Mouse (Mus musculus) T-cell, adult 2 months (primary cell): Measurements from ENCODE around the gene Rps28.

ENCODE experiments used
- DNase-seq: peaks from one replicate; pipeline ENCODE4 v3.0.0; 2022; ENCODE audit warnings: low spot score

Gene Rps28

DNA sequence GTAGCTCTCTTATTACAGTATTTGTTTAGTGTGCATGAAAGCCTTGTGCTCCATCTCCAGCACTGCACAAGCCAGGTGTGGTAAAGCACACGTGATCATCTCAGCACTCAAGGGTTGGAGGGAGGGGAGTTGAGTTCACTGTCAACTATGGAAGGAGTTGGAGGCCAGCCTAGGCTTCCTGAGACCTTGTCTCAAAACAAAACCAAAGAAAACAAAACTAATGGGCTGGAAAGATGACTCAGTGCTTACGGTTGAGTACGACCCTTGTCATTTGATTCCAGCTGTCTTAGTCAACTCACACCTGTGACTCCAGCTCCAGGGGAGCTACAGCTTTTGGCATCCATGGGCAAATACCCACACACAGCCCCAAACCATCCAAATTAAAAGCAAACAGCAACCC, 11.9 kb downstream of the Rps28 start:
- no peak for DNase-seq

DNA sequence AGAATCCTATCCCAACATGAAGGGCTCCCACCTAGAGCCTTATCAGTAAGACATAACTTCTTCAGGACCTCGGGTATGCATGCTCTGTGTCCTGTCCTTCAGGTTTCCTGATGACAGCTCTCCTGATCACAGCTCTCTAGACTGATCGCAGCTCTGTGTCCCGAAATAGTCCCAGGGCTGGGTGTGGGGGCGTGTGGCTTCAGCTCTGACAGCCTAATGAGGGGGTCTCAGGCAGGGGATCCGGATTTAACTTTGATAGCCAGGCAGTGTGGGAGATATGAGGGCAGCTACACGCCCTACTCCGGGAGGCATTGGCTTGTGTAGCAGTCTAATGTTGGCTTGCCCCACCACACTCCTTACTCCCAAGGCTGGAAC, 13.2 kb downstream of the Rps28 start:
- DNase-seq, result no peak

DNA sequence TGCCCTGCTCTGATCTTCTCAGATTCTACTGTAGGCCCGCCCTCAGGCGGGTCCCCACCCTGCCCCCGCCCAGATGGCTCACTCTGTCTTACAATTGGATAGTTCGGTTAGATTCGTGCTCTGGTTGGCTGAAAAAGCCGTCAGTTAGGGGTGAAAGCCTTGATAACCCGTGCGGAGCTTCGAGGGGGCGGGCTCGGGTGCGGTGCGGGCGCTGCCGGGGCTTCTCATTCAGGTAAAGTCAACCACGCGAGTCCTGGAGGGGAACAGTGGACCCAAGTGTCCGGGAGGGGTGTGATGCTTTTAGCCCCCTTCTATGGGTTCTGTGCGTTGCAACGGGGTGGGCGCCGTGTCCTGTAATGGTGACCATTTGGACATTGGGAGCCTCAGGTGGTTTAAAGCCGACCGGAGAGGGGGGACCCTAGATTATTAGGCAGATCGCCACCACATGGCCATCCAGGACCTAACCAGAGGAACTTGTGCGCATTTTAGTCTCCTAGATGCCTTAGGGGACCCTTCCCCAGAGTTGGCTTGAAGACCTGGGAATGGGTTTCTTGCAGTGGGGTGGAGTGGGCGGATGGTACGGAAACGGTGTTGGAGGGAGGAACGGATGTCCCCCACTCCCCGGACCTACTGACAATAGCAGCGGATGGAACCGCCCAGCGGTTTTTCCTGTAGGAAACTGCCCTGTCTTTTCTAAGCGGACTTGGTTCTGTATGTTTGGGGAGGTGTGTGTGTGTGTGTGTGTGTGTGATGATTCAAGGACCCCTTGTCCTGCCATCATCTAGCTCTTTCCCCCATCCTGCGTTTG, 13.8 kb downstream of the Rps28 start, which contains the start of gene Kank3:
Gene Kank3 (plus strand): TSS at position 186 of the 808 bp plus-strand sequence.
- DNase-seq, result peak; percentile 85

DNA sequence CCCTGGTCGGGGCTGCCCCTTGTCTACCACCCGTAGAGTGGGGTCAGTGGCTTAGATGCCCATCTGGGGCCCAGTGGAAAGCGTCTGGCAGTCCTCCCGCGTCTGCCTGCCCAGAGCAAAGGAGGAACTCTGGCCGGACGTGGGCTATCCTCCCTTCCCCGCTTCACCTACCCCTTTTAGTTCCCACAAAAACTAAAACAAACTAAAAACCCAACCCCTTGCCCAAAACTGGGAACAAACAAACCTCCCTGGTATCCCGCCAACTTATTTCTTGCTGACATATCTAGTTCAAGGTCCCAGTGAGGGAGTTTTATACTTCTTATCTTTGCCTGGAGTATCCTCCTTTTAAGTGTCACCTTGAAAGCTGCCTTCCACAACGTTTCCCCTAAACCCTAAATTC, 16.2 kb downstream of the Rps28 start:
- DNase-seq, result no peak

DNA sequence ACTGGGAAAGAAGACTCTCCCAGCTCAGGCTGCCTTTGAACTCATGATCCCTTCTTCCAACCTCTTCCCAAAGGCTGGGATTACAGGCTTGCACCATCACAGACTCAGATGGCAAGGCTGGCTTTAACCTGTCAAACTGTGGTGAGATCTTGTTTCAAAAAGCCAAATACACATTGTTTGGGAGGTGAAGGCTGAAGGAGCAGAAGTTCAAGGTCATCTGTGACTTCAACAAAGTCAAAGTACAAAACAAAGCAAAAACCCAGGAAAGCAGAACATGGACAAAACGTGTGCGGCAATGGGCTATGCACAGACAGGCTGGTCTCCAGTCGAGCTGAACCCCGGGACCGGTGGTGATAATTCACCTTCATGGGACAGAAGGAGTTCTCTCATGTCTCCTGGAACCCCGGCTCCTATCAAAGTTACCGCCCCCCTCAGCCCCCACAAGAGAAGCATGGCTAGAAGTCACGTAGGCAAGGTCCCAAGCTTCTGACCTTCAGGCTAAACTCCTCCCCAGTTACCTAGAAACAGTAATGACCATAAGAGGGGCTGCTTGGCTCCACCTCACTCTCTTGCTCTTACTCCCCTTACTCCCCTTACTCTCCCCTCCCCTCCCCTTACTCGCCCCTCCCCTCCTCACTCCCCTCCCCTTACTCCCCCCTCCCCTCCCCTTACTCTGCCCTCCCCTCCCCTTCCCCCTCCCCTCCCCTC, 17.0 kb downstream of the Rps28 start:
- DNase-seq, result no peak

DNA sequence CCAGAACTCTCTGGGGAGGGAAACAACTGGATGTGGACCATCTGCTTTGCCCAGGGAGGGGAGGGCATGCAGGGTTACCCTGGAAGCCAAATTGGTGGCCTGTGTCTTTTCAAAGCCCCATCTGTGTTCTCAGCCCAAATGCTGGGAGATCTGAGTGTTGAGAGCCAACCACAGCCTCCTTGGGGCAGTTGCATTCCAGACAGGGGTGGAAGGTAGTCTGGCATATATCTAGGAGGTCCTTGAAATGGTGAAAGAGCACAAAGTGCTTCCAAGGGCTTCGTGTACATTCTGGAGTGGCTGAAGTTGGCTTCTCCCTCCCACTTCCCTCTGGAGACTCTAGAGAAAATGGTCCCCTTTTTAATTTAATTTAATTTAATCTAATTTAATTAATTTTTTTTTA, 19.6 kb downstream of the Rps28 start:
- DNase-seq, result no peak

DNA sequence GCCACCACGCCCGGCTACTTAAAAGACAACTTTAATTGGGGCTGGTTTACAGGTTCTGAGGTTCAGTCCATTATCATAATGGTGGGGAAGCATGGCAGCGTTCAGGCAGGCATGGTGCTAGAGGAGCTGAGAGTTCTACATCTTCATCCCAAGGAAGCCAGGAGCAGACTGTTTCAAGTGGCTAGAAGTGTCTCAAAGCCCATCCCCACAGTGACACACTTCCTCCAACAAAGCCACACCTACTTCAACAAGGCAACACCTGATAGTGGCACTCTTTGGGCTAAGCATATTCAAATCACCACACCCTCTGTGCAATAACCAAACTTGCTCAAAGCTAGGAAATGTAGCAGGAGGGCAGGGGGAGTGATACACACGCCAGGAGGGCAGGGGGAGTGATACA, 20.2 kb downstream of the Rps28 start:
- DNase-seq, result no peak

DNA sequence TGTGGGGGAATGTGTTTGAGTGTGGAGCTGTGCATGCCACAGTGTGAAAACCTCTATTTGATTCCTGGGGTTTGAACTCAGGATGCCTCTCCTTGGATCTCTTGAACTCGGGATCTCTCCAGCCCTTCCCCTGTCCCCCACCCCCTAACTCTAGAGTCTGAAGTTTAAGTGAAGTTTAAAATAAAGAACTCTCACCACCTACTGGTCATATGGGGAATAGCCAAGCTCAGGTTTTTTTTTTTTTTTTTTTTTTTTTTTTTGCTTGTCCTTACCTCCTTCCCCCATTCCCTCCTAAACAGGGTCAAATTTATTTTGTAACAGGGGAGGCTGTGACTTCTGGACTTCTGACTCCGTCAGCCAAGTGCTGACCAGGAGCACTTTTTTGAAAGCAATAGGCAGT, 22.1 kb downstream of the Rps28 start:
- DNase-seq, result no peak

DNA sequence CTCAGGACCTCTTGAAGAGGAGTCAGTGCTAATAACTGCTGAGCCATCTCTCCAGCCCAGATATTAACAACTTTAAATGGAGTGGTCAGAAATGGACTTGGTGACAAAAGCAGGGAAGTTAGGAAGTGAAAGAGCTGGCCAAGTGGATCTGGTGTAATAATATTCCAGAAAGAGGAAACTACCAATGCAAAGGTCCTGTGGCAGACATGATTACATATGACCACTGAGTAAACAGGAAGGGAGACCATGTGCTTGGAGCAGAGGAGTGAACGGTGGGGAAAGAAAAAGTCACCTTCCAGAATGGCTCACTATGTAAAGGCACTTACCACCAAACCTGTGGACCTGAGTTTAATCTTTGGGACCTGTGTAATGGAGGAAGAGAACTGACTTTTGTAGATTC, 25.1 kb downstream of the Rps28 start:
- no peak for DNase-seq

DNA sequence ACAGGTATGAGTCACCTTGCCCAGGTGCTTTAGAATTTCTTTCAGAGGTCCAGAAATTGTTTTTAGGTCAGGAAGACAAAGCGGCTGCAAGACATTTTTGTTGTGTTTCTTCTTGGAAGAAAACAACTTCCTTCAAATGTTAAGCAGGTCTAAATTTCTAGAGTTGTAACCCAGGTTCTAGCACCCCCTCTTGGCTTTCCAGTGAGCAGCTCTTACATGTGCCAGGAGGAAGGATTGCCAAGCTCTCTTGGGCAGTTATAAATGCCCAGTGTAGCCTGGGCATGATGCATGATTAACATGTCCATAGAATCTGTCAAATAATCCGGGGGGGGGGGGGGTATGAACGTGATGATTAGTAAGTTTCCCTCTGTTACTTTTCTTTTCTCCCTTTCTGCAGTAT, 26.1 kb downstream of the Rps28 start:
- DNase-seq, result no peak

DNA sequence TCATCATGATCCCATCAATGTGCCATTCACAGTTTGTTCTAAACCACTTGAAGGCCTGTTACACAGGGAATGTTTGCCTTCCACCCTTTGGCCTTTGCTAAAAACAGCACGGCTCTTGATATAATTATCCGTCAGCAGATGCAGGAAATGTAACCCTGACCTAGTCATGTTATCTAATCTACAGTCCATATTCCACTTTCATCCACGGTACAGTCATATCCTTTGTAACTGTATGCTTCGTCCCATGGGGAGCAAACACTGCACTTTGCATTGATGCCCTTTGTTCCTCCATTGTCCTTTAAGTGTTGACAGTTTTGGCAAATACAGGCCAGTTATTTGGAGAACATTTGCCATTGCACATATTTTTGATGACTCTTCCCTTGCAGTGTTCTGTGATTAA, 35.6 kb downstream of the Rps28 start:
- DNase-seq, result no peak

DNA sequence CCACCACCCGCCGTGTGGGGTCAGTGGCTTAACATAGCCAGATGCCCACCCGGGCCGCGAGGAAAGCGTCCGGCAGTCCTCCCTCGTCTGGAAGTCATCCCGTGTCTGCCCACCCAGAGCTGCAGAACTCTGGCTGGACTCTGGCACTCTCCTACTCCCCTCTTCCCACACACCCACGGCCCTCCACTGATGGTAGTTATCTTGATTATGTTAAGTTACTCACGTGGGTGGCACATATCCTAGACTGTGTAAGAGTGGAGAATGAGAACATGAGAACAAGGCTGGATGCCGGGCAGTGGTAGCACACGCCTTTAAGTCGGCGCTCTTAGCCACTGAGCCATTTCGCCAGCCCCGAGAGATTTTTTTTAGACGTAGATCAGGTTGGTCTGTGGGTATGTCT, 38.0 kb downstream of the Rps28 start:
- no peak for DNase-seq

DNA sequence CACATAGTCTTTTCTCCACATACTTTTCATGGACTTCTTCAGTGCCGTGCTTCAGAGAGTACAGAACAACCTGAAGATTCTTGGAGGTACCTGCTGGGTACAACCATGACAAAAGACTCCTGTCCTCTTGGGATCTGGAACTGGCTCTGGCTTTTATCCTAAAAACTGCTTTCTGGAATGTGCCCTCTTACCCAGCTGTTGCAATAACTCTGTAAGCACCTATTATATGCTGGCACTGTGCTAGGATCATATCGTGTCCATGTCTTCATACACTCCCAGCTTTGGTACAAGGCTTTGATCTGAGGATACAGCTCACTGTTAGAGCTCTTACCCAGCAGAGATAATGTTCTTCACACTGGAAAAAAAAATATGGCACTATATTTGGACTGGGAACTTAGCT, 39.4 kb downstream of the Rps28 start:
- no peak for DNase-seq

DNA sequence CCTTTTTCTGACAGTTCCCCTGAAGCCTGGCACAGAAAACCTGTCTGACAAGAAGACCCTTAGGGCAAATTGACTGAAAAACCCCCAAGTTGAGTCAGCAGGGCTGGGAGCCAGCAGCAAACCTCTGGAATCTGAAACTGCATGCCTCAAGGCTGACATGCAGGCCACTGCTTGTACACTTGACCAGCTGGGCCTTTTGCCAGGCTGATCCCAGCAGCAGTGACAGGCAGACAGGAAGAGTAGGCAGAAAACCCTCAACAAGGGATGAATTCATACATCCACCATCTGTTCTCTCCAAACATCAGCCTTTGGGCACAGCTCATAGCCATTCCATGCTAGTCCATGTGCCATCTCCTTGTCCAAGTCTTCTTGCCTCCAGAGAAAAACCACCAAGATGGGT, 41.0 kb downstream of the Rps28 start:
- no peak for DNase-seq

DNA sequence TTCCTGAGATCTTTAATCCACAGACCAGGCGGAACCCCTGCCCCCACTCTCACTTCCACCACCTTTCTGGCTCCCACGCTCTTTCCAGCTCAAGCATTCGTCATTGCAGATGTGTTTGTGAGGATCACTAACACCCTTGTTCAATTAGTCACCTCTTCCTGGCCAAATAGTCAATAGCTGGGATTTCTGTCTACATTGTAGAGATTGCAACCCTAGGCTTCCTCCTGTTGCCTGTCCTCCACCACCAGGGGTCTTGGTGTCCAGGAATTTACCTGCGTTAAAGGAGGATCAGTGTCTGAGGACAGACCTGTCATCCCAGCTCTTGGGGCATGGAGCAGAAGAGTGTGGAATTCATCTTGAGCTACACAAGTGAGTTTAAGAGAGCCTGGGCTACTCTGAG, 42.3 kb downstream of the Rps28 start:
- no peak for DNase-seq

DNA sequence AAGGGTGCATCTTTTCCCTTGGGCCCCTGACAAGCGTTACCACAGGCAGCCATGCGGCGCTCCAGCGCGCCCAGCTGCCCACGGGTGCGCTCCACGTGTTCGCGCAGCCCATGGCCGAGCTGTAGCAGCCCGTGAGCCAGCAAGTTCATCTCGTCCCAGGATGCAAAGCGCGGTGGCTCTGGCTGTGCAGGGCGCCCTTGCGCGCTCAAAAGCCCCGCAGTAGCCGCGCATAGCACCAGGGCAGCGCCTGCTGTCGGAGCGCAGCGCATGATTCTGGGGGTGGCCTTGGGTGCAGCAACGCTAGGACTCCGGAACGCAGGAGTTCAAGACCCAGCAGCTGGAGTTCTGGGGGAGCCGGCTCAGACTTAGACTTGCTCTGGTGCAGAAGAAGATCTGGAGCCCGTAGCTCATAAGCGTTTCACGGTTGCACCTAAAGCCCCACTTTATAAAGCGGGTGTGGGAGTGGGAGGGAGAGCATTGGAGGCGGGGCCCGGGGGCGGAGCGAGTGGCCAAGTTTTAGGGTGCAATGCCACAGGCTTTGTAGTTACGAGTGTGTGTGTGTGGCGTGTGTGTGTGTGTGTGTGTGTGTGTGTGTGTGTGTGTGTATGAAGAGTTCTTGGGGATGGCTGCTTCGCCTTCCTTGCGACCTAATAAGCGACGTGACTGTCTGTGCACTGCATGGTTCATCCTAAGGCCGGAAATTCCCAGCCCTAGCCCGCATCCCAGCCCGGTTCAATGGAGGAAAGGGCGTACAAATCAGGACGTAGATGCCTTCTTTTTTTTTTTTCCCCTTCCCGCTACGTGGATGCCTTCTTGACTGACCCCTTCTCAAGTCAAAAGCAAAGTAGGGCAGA, 43.0 kb downstream of the Rps28 start, which contains the start of gene Angptl4:
Gene Angptl4 (minus strand): TSS at position 707 of the 854 bp plus-strand sequence.
- peak; percentile 69 for DNase-seq

DNA sequence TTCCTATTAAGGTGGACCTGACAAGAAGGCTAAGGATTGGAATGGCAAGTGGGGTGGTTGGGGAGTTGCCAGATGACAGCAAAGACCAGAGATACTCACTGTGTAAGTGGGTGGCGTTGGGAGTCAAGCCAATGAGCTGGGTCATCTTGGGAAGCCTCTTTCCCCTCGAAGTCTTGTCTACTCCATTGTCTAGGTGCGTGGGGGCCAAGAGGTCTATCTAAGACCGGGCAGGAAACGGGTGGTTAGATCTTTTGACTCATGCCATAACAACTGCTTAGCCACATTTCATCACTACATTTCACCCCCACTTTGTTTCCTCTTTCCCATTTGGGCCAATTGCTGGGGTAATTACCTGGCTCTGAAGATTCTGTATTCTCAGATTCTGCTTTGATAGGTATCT, 43.9 kb downstream of the Rps28 start:
- peak; percentile 23 for DNase-seq

DNA sequence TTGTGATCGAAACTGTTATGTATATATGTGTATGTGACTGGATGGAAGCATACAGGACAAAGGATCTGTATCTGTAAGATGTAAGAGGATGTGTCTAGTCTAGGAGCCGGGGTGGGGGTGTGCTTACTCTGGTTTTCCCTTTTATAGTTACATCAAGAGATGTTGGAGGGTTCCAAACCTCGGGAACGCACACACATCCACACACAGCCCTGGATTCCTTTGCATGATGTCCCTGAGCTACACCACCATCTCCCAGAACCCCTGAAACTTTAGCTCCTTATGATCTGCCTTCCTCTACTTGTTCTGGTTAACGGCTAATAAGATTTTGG, 44.4 kb downstream of the Rps28 start:
- no peak for DNase-seq

DNA sequence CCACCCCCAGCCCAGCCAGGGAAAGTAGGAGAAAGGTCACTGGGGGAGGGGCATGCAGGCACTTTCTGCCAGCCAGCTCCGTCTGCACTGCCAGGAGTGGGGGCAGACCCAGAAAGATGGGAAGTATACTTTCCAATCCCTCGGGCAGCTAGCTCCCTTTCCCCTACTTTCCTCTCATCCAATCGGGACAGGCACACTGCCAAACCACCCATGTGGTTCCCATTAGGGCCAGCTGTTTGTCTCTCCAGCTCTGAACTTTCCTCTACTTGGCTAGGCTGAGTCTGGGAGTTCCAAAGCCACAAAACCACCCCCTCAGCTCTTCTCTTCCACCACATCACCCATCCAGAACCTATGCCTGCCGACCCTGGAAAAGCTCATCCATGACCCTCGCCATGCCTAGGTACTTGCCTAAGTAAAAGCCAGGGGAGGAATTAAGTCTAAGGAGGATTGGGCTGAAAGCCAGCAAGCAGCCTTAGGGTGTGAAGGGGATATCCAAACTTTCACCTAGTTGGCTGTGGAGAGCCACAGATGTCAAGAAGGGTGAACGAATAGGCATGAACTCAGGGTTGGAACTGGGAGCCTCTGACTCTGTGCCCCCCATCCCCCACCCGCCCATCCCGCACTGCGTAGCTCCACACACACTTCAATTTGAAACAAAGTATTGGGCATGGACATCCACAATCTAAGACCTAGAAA, 44.9 kb downstream of the Rps28 start:
- no peak for DNase-seq

DNA sequence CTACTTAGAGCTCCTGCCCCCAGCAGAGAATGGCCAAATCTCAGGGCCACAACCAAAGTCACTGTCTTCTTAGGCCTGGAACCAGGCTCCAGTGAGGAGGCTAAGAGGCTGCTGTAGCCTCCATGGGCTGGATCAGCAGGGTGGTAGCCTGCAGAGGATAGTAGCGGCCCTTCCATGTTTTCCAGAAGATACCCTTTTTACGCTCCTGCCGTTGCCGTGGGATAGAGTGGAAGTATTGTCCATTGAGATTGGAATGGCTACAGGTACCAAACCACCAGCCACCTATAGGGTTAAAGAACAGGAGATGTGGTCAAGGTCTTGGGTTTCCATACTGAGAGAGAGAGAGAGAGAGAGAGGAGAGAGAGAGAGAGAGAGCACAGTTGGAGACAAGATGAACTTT, 49.1 kb downstream of the Rps28 start:
- no peak for DNase-seq

DNA sequence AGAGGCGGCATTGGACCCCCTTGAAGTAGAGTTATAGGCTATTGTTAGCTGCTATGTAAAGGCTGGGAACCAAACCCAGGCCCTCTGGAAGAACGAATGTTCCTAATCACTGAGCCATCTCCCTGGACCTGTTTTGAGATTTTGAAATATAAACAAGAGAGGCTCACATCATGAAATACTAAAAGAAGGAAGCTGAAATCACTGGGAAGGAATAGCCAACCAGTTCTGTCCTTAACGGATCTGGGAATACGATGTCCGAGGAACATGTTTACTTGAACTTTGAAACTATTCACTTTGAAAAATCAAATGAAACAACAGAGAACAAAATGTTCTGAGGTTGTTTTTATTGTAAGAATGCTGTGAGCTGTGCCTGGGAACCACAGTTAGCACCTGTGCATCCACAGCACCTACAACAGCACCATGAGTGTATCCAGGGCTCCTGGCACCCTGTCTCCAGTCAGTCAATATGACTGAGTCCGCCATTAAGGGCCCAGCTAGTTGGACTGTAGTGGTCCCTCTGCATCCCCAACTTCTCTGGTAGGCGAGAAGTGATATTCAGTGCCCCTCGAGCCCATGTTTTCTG, 49.7 kb downstream of the Rps28 start:
- DNase-seq, result no peak
